Mouse (Mus musculus) spleen, adult 2 months (tissue): ENCODE results near the gene Atf7ip.

Source experiments
- CTCF ChIP-seq: fragments of 200-500 bp; IDR thresholded peaks from 2 replicates; pipeline ENCODE4 v1.5.1; 2011; ENCODE audit warnings: mild to moderate bottlenecking, inconsistent platforms; ENCODE audit not compliant: insufficient read depth, insufficient read length, insufficient replicate concordance; ENCODE audit errors: extremely low read depth
- POLR2A ChIP-seq: fragments of 200-500 bp; IDR thresholded peaks from 2 replicates; pipeline ENCODE4 v1.6.1; 2011; ENCODE audit warnings: low read depth, low read length, inconsistent platforms

GRCm38 (mm10) chr6:136631519-136631918 is 125.6 kb downstream of the Atf7ip start:
- TF ChIP-seq POLR2A: no peak
- TF ChIP-seq CTCF: no peak
